In genomic region chr2:79131235-79131634, GRCm38 (mm10) we compare ENCODE assay signal across 23 mouse cellular contexts.
DNase-seq lines count a peak whose midpoint lies in the region; ATAC-seq and TF ChIP-seq lines count a peak whose summit lies in the region.
"Had no signal": no experiment of that assay in that cellular context is flagged by ENCODE, and none has a peak within 500 bp of the region (broad histone marks: within the 10 kb centered on the region; RNA-seq: fewer than 3 reads in every experiment).

No protein-coding gene starts in this region.

- 68% methylated on average over 2 of the region's 2 CpGs for WGBS in heart, postnatal 0 days
- 77% methylated on average over 2 of the region's 2 CpGs for WGBS in macrophage (ENCODE audit: missing documents)
- WGBS in intestine, postnatal 0 days, result 69% methylated on average over 2 of the region's 2 CpGs

- H3K4me3 ChIP-seq in heart, postnatal 0 days (ENCODE audit: low read depth, low read length), result no peak overlapping the region
- peak overlapping the region; percentile 11; a peak in 3 of 4 replicates for H3K4me3 ChIP-seq in MEL (ENCODE audit: control insufficient read depth in 1 of 2, insufficient read depth in 1 of 2, low read depth in 2 of 2, low read length in 2 of 2)
- H3K4me3 ChIP-seq in macrophage (ENCODE audit: inconsistent target), result no peak overlapping the region
- no peak overlapping the region for H3K4me3 ChIP-seq in intestine, postnatal 0 days (ENCODE audit: low read depth, low read length)
- H3K4me3 ChIP-seq: embryonic facial prominence, embryonic 15.5 days; limb, embryonic 13.5 days; lung, embryonic 15.5 days; midbrain, embryonic 12.5 days; neural tube, embryonic 12.5 days had no signal

- H3K9me3 ChIP-seq in heart, postnatal 0 days (replicated peaks; ENCODE audit: control insufficient read depth, low read length), result no peaks in the 10 kb centered on the region
- H3K9me3 ChIP-seq in MEL (replicated peaks; ENCODE audit: insufficient read depth, low read length), result no peaks in the 10 kb centered on the region
- no peaks in the 10 kb centered on the region for H3K9me3 ChIP-seq in intestine, postnatal 0 days (ENCODE audit: control insufficient read depth)
- H3K9me3 ChIP-seq: embryonic facial prominence, embryonic 15.5 days; limb, embryonic 13.5 days; lung, embryonic 15.5 days; midbrain, embryonic 12.5 days; neural tube, embryonic 12.5 days had no signal

- no peak for DNase-seq in heart, postnatal 0 days (ENCODE audit: low spot score)
- no peak for DNase-seq in heart, adult 8-10 months (ENCODE audit: low spot score)
- peak; percentile 91 for DNase-seq in MEL (ENCODE audit: low read depth, low spot score)
- DNase-seq in cerebellum, adult 9-10 months, result no peak
- no peak for DNase-seq in yolk sac, embryonic 10.5 days (ENCODE audit: low spot score)
- DNase-seq: adrenal gland, postnatal 36 days; cerebellum, adult 9-11 months; embryo, embryonic 11 days; heart, adult 11 months; kidney, adult 18-20 months; lung, postnatal 4 days; right cerebral cortex, adult 18-20 months; thymus, adult 2 months had no signal

- no peak for TF ChIP-seq RAD21 in MEL (IDR thresholded peaks at IDR 0.05; ENCODE audit: low read depth, low read length)

- no peak overlapping the region for H3K9ac ChIP-seq in heart, postnatal 0 days (replicated peaks; ENCODE audit: low read depth, low read length)
- H3K9ac ChIP-seq in MEL (ENCODE audit: control insufficient read depth, low read depth, low read length, poor library complexity, severe bottlenecking), result peak overlapping the region; percentile 51
- no peak overlapping the region for H3K9ac ChIP-seq in intestine, postnatal 0 days (ENCODE audit: low read depth, low read length)
- H3K9ac ChIP-seq: embryonic facial prominence, embryonic 15.5 days; limb, embryonic 13.5 days; lung, embryonic 15.5 days; midbrain, embryonic 12.5 days; neural tube, embryonic 12.5 days had no signal

- TF ChIP-seq POLR2A in MEL (IDR thresholded peaks at IDR 0.05; ENCODE audit: control insufficient read depth in 1 of 2, insufficient read depth in 1 of 2, low read depth in 1 of 2, low read length in 2 of 2, poor library complexity in 1 of 2), result no peak; a peak in 1 of 4 replicates

- no peaks in the 10 kb centered on the region for H3K36me3 ChIP-seq in heart, postnatal 0 days (replicated peaks; ENCODE audit: control insufficient read depth, insufficient read depth, low read length)
- H3K36me3 ChIP-seq in MEL (ENCODE audit: control insufficient read depth in 1 of 2, insufficient read depth in 2 of 2, low read length in 2 of 2) (peaks cover 0 to 58% of the 10 kb centered on the region in 2 experiments; a peak in 2 of 4 replicates), macrophage (ENCODE audit: inconsistent target) (no peaks in the 10 kb centered on the region)
- no peaks in the 10 kb centered on the region for H3K36me3 ChIP-seq in intestine, postnatal 0 days (ENCODE audit: control insufficient read depth, insufficient read depth)
- H3K36me3 ChIP-seq: embryonic facial prominence, embryonic 15.5 days; limb, embryonic 13.5 days; lung, embryonic 15.5 days; midbrain, embryonic 12.5 days; neural tube, embryonic 12.5 days had no signal

- H3K27ac ChIP-seq in heart, postnatal 0 days (ENCODE audit: low read depth), result 0 out of 2 replicates have a peak overlapping the region, but pooled peaks have one; percentile 1
- H3K27ac ChIP-seq in MEL (ENCODE audit: control insufficient read depth, low read depth, low read length) (peak overlapping the region; percentile 91), macrophage (peak overlapping the region; percentile 71)
- H3K27ac ChIP-seq in intestine, postnatal 0 days (ENCODE audit: low read depth, low read length), result no peak overlapping the region
- H3K27ac ChIP-seq: embryonic facial prominence, embryonic 15.5 days; kidney, postnatal 0 days; limb, embryonic 13.5 days; lung, embryonic 15.5 days; midbrain, embryonic 12.5 days; neural tube, embryonic 12.5 days had no signal

- TF ChIP-seq CTCF in heart, postnatal 0 days (IDR thresholded peaks at IDR 0.05; ENCODE audit: low read depth), result no peak
- TF ChIP-seq CTCF in MEL (IDR thresholded peaks at IDR 0.05 in 2 of 3, conservative IDR thresholded peaks at IDR 0.05 in 1 of 3; ENCODE audit: control insufficient read depth in 1 of 3, insufficient read depth in 1 of 3, low read depth in 2 of 3, low read length in 3 of 3, poor library complexity in 1 of 3, severe bottlenecking in 1 of 3), result no peak
- no peak for TF ChIP-seq CTCF in intestine, postnatal 0 days (IDR thresholded peaks at IDR 0.05; ENCODE audit: low read depth)

- H3K4me1 ChIP-seq in heart, postnatal 0 days (ENCODE audit: control insufficient read depth, insufficient read depth), result no peaks in the 10 kb centered on the region
- peaks cover 35 to 47% of the 10 kb centered on the region in 2 experiments for H3K4me1 ChIP-seq in MEL (ENCODE audit: control insufficient read depth in 1 of 2, insufficient read depth in 2 of 2, low read length in 2 of 2)
- no peaks in the 10 kb centered on the region for H3K4me1 ChIP-seq in intestine, postnatal 0 days (replicated peaks; ENCODE audit: control insufficient read depth, insufficient read depth, low read length)
- H3K4me1 ChIP-seq: embryonic facial prominence, embryonic 15.5 days; limb, embryonic 13.5 days; lung, embryonic 15.5 days; neural tube, embryonic 12.5 days had no signal

- ATAC-seq in heart, postnatal 0 days (ENCODE audit: insufficient read depth, low read depth), result no peak
- ATAC-seq in erythroid progenitor cell, adult 5-6 weeks (replicated peaks; ENCODE audit: low FRiP score, poor library complexity, severe bottlenecking), result peak; percentile 43; the same call in 1 of the 2 replicates
- no peak for ATAC-seq in intestine, postnatal 0 days
- ATAC-seq: activated CD4-positive, CD25-positive, alpha-beta regulatory T cell, adult 4 months had no signal

- H3K27me3 ChIP-seq in heart, postnatal 0 days (ENCODE audit: control insufficient read depth, insufficient read depth, low read length), result no peaks in the 10 kb centered on the region
- no peaks in the 10 kb centered on the region for H3K27me3 ChIP-seq in MEL (ENCODE audit: control insufficient read depth in 1 of 2, insufficient read depth in 2 of 2, low read length in 2 of 2)
- no peaks in the 10 kb centered on the region for H3K27me3 ChIP-seq in intestine, postnatal 0 days (replicated peaks; ENCODE audit: control insufficient read depth, insufficient read depth, low read length)
- H3K27me3 ChIP-seq: embryonic facial prominence, embryonic 15.5 days; limb, embryonic 13.5 days; lung, embryonic 15.5 days; midbrain, embryonic 12.5 days; neural tube, embryonic 12.5 days had no signal

- TF ChIP-seq EP300 in heart, postnatal 0 days (IDR thresholded peaks at IDR 0.05; ENCODE audit: low read depth), result no peak
- peak; percentile 86 to 88 for TF ChIP-seq EP300 in MEL (IDR thresholded peaks at IDR 0.05; ENCODE audit: low read depth in 1 of 2, low read length in 2 of 2)

- no peaks in the 10 kb centered on the region; the same call in 1 of the 2 replicates for H3K79me2 ChIP-seq in MEL (ENCODE audit: control insufficient read depth, insufficient read depth, low read length, poor library complexity)
- no peaks in the 10 kb centered on the region for H3K79me2 ChIP-seq in macrophage (ENCODE audit: inconsistent target)

- no peak overlapping the region for H3K4me2 ChIP-seq in heart, postnatal 0 days (ENCODE audit: low read depth, low read length)
- H3K4me2 ChIP-seq in intestine, postnatal 0 days (replicated peaks; ENCODE audit: low read depth), result no peak overlapping the region
- H3K4me2 ChIP-seq: embryonic facial prominence, embryonic 15.5 days; limb, embryonic 13.5 days; lung, embryonic 15.5 days; midbrain, embryonic 12.5 days; neural tube, embryonic 12.5 days had no signal

TF ChIP-seq in MEL, 35 proteins besides CTCF, POLR2A, EP300 and RAD21:
- TF ChIP-seq HCFC1 (IDR thresholded peaks at IDR 0.05; ENCODE audit: low read depth, low read length) (peak; percentile 11; the same call in 1 of the 2 replicates), TAL1 (IDR thresholded peaks at IDR 0.05; ENCODE audit: low read length) (peak; percentile 61), ZC3H11A (IDR thresholded peaks at IDR 0.05; ENCODE audit: low read depth, low read length) (0 out of 2 replicates have a peak, but pooled peaks have one; percentile 10), CHD1 (IDR thresholded peaks at IDR 0.05; ENCODE audit: low read depth, low read length) (no peak), ZNF384 (IDR thresholded peaks at IDR 0.05; ENCODE audit: low read depth, low read length) (peak; percentile 41; the same call in 1 of the 2 replicates), TCF12 (IDR thresholded peaks at IDR 0.05; ENCODE audit: low read depth, low read length) (peak; percentile 78), TBP (IDR thresholded peaks at IDR 0.05; ENCODE audit: low read depth, low read length) (peak; percentile 72), GATA1 (IDR thresholded peaks at IDR 0.05; ENCODE audit: low read depth, low read length) (peak; percentile 93), MEF2A (IDR thresholded peaks at IDR 0.05; ENCODE audit: extremely low read depth, insufficient replicate concordance, low read depth, low read length, poor library complexity, severe bottlenecking) (no peak), SIN3A (IDR thresholded peaks at IDR 0.05; ENCODE audit: low read length) (peak; percentile 65; the same call in 1 of the 2 replicates), USF1 (IDR thresholded peaks at IDR 0.05; ENCODE audit: low read depth, low read length) (no peak), GABPA (IDR thresholded peaks at IDR 0.05; ENCODE audit: low read depth, low read length) (no peak), JUND (IDR thresholded peaks at IDR 0.05; ENCODE audit: low read depth, low read length) (peak; percentile 84; the same call in 1 of the 2 replicates), BHLHE40 (IDR thresholded peaks at IDR 0.05; ENCODE audit: borderline replicate concordance, low read depth, low read length) (peak; percentile 19; the same call in 1 of the 2 replicates), ELF1 (IDR thresholded peaks at IDR 0.05; ENCODE audit: low read depth, low read length) (0 out of 2 replicates have a peak, but pooled peaks have one; percentile 30), ETS1 (IDR thresholded peaks at IDR 0.05; ENCODE audit: low read depth, low read length) (peak; percentile 91), RCOR1 (IDR thresholded peaks at IDR 0.05; ENCODE audit: low read depth, low read length) (peak; percentile 41; the same call in 1 of the 2 replicates), MYB (IDR thresholded peaks at IDR 0.05; ENCODE audit: low read depth, low read length) (peak; percentile 78)
TF ChIP-seq in MEL: peak in this region for 14.

Comparison
In these comparisons a context has a peak if more than half of its experiments do, and no peak if none do; other contexts are left out.
1. H3K4me3 ChIP-seq: peak in MEL (2 of 2); none in heart, postnatal 0 days (single experiment), macrophage (single experiment) and intestine, postnatal 0 days (single experiment).